Mouse (Mus musculus) embryonic fibroblast, embryonic 13.5 days (primary cell): Measurements from ENCODE around the gene Rhob.

Experiments
- CTCF ChIP-seq: IDR thresholded peaks from 2 replicates; pipeline ENCODE4 v1.5.1; 2011; ENCODE audit warnings: mild to moderate bottlenecking, control low read depth, low read length, moderate library complexity, borderline replicate concordance; ENCODE audit not compliant: insufficient read depth
- POLR2A ChIP-seq: IDR thresholded peaks from 2 replicates; pipeline ENCODE4 v1.6.1; 2011; ENCODE audit warnings: low read depth, mild to moderate bottlenecking, control low read depth, low read length, moderate library complexity

- no peak for TF ChIP-seq CTCF
- no peak for TF ChIP-seq POLR2A
Measured at GRCm38 (mm10) chr12:8519431-8520160, 19.8 kb upstream of the Rhob start.
